Mouse (Mus musculus): ENCODE results near the gene Mrpl33. TPM values are rescaled to one million over a fixed set of nuclear protein-coding genes. Genes with fewer than 3 reads are reported as not detected.

The Mrpl33 gene
- polyA plus RNA-seq (2017; shearing (Covaris generic)), result 203 TPM

GRCm38 (mm10) chr5:31596481-31597429, at the start of gene Mrpl33:
TSS of gene Mrpl33 (plus strand) at chr5:31596935.

GRCm38 (mm10) chr5:31696971-31697643, 100.4 kb downstream of the Mrpl33 start, which contains the start of gene Rbks:
TSS of gene Rbks (minus strand) at chr5:31697627.

GRCm38 (mm10) chr5:31697644-31698296, 101.0 kb downstream of the Mrpl33 start, which contains the start of gene Babam2:
TSS of gene Babam2 (plus strand) at chr5:31697684.

Other genes starting within 250 kb of the Mrpl33 start
- 57.8 TPM for gene Zfp512, start 144.5 kb upstream of the Mrpl33 start, polyA plus RNA-seq (2017; shearing (Covaris generic))
- 0.18 TPM for gene 4930548H24Rik, start 111.2 kb upstream of the Mrpl33 start, polyA plus RNA-seq (2017; shearing (Covaris generic))
- 41.8 TPM for gene Gpn1, start 102.2 kb upstream of the Mrpl33 start, polyA plus RNA-seq (2017; shearing (Covaris generic))
- gene Slc4a1ap, start 69.9 kb upstream of the Mrpl33 start, polyA plus RNA-seq (2017; shearing (Covaris generic)), result 47.3 TPM
- 23.1 TPM for gene Supt7l, start 69.1 kb upstream of the Mrpl33 start, polyA plus RNA-seq (2017; shearing (Covaris generic))
- 22.1 TPM for gene Rbks, start 100.7 kb downstream of the Mrpl33 start, polyA plus RNA-seq (2017; shearing (Covaris generic))
- gene Babam2, start 100.7 kb downstream of the Mrpl33 start, polyA plus RNA-seq (2017; shearing (Covaris generic)), result 55.8 TPM